20 mouse cellular contexts compared by ENCODE assay signal in the genomic region with DNA sequence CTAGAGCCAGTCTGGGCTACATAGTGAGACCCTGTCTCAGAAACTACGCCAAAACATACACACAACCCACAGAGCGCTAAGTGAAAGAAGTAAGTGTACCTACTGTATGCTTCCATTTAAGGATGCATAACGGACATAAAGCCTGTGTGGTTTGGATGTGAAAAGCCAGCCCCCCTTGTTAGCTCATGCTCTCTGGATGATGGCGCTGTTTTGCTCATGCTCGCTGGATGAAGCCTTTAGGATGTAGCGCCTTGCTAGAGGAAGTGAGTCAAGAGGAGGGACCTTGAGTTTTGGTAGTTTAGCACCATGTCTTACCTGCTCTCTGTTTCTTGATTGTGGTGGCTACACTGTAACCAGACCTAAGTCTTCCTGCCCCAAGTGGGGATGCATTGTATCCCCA.
DNase-seq lines count a peak whose midpoint lies in the region; ATAC-seq and TF ChIP-seq lines count a peak whose summit lies in the region.
"Had no signal": no experiment of that assay in that cellular context is flagged by ENCODE, and none has a peak within 500 bp of the region (broad histone marks: within the 10 kb centered on the region; RNA-seq: fewer than 3 reads in every experiment).

No protein-coding gene starts in this region.

- H3K9me3 ChIP-seq in embryonic facial prominence, embryonic 13.5 days: no peaks in the 10 kb centered on the region
- H3K9me3 ChIP-seq in embryonic facial prominence, embryonic 10.5 days: no peaks in the 10 kb centered on the region
- H3K9me3 ChIP-seq in embryonic facial prominence, embryonic 15.5 days (replicated peaks): no peaks in the 10 kb centered on the region
- H3K9me3 ChIP-seq: forebrain, embryonic 13.5 days; forebrain, embryonic 15.5 days; G1E had no signal

- DNase-seq in embryonic facial prominence, embryonic 10.5 days (ENCODE audit: low spot score): no peak
- DNase-seq in 416B (ENCODE audit: low read depth): peak; percentile 63
- DNase-seq in brain, embryonic 14.5 days (ENCODE audit: low read depth): peak; percentile 38
- no peak for DNase-seq in lung, postnatal 14 days
- no peak for DNase-seq in natural killer cell, adult 2 months (ENCODE audit: low spot score in 2 of 2)
- DNase-seq: adrenal gland, postnatal 10 days; adrenal gland, postnatal 25 days; cerebellum, adult 11-12 months; cerebellum, adult 2 months; cerebellum, adult 9-10 months; cerebellum, postnatal 10 days; cerebellum, postnatal 25 days had no signal

- H3K4me2 ChIP-seq in embryonic facial prominence, embryonic 13.5 days: no peak overlapping the region
- no peak overlapping the region for H3K4me2 ChIP-seq in embryonic facial prominence, embryonic 15.5 days (replicated peaks)
- H3K4me2 ChIP-seq: forebrain, embryonic 13.5 days; forebrain, embryonic 15.5 days had no signal

- H3K27me3 ChIP-seq in embryonic facial prominence, embryonic 13.5 days: no peaks in the 10 kb centered on the region
- H3K27me3 ChIP-seq in embryonic facial prominence, embryonic 10.5 days (replicated peaks; ENCODE audit: low read depth, poor library complexity, severe bottlenecking): no peaks in the 10 kb centered on the region
- no peaks in the 10 kb centered on the region for H3K27me3 ChIP-seq in embryonic facial prominence, embryonic 15.5 days
- H3K27me3 ChIP-seq: forebrain, embryonic 13.5 days; forebrain, embryonic 15.5 days; Patski had no signal

- 0 out of 2 replicates have a peak overlapping the region, but pooled peaks have one; percentile 22 for H3K27ac ChIP-seq in embryonic facial prominence, embryonic 13.5 days
- H3K27ac ChIP-seq in embryonic facial prominence, embryonic 10.5 days (replicated peaks): no peak overlapping the region
- H3K27ac ChIP-seq in embryonic facial prominence, embryonic 15.5 days (replicated peaks): no peak overlapping the region

- ATAC-seq in embryonic facial prominence, embryonic 13.5 days (ENCODE audit: insufficient number of reproducible peaks, insufficient read depth, low FRiP score, low TSS enrichment, low read depth): no peak
- ATAC-seq in embryonic facial prominence, embryonic 15.5 days (ENCODE audit: insufficient number of reproducible peaks, low FRiP score, low TSS enrichment, low read depth): 0 out of 2 replicates have a peak, but pooled peaks have one; percentile 41
- ATAC-seq: activated CD4-positive, CD25-positive, alpha-beta regulatory T cell, adult 4 months; Patski had no signal

- peaks cover 13% of the 10 kb centered on the region for H3K4me1 ChIP-seq in embryonic facial prominence, embryonic 13.5 days
- H3K4me1 ChIP-seq in embryonic facial prominence, embryonic 10.5 days: peaks cover 31% of the 10 kb centered on the region
- H3K4me1 ChIP-seq in embryonic facial prominence, embryonic 15.5 days: peaks cover 19% of the 10 kb centered on the region

- TF ChIP-seq POLR2A in brain, embryonic 14.5 days (IDR thresholded peaks at IDR 0.05; ENCODE audit: borderline replicate concordance, extremely low read depth, insufficient read depth, insufficient read length, poor library complexity, severe bottlenecking): no peak

- WGBS in embryonic facial prominence, embryonic 13.5 days: 90% methylated on average over 6 of the region's 6 CpGs
- WGBS in embryonic facial prominence, embryonic 10.5 days: 95% methylated on average over 6 of the region's 6 CpGs
- 88% methylated on average over 6 of the region's 6 CpGs for WGBS in embryonic facial prominence, embryonic 15.5 days

- H3K36me3 ChIP-seq in embryonic facial prominence, embryonic 13.5 days: no peaks in the 10 kb centered on the region
- no peaks in the 10 kb centered on the region for H3K36me3 ChIP-seq in embryonic facial prominence, embryonic 10.5 days (replicated peaks)
- no peaks in the 10 kb centered on the region for H3K36me3 ChIP-seq in embryonic facial prominence, embryonic 15.5 days
- H3K36me3 ChIP-seq: forebrain, embryonic 15.5 days had no signal

- no peak for TF ChIP-seq CTCF in brain, embryonic 14.5 days (IDR thresholded peaks at IDR 0.05; ENCODE audit: borderline replicate concordance, extremely low read depth, insufficient read depth, insufficient read length)

- H3K4me3 ChIP-seq in embryonic facial prominence, embryonic 13.5 days: no peak overlapping the region
- no peak overlapping the region for H3K4me3 ChIP-seq in embryonic facial prominence, embryonic 10.5 days
- no peak overlapping the region for H3K4me3 ChIP-seq in embryonic facial prominence, embryonic 15.5 days (replicated peaks)
- H3K4me3 ChIP-seq: forebrain, embryonic 13.5 days; forebrain, embryonic 15.5 days had no signal

- no peak overlapping the region for H3K9ac ChIP-seq in embryonic facial prominence, embryonic 13.5 days
- H3K9ac ChIP-seq in embryonic facial prominence, embryonic 15.5 days: no peak overlapping the region
- H3K9ac ChIP-seq: forebrain, embryonic 13.5 days; forebrain, embryonic 15.5 days; forebrain, postnatal 0 days had no signal

Comparison
In these comparisons a context has a peak if more than half of its experiments do, and no peak if none do; other contexts are left out.
1. DNase-seq: peak in 416B (single experiment) and brain, embryonic 14.5 days (single experiment); none in embryonic facial prominence, embryonic 10.5 days (single experiment), lung, postnatal 14 days (single experiment) and natural killer cell, adult 2 months (0 of 2).